Mouse (Mus musculus): ENCODE data around the gene Olfr510. TPM values are rescaled to one million over a fixed set of nuclear protein-coding genes. Genes with fewer than 3 reads are reported as not detected.
"Not testable (repeated sequence)": the region's sequence is repeated elsewhere in the genome, so short reads cannot be mapped to it uniquely, and the experiment has no call there.

The Olfr510 gene
- not detected in 2 replicates for polyA plus RNA-seq (2015; fragmentation: Nextera tagmentation; extraction: Ambion mirVana)

- no peaks in the 10 kb centered on the region for H3K27me3 ChIP-seq (ENCODE audit: control insufficient read depth, insufficient read depth, low read length)
- no peaks in the 10 kb centered on the region for H3K4me1 ChIP-seq (replicated peaks; ENCODE audit: control insufficient read depth, insufficient read depth)
- TF ChIP-seq EP300 (optimal IDR thresholded peaks at IDR 0.05) (no peak), CTCF (IDR thresholded peaks at IDR 0.05; ENCODE audit: low read depth) (no peak)
- H3K27ac ChIP-seq (replicated peaks): no peak within 1 kb of the TSS
- no peaks in the 10 kb centered on the region for H3K9me3 ChIP-seq (ENCODE audit: control insufficient read depth, low read length)
- H3K36me3 ChIP-seq (ENCODE audit: control insufficient read depth, insufficient read depth, low read length): no peaks in the 10 kb centered on the region
- no peak within 1 kb of the TSS for H3K4me2 ChIP-seq (replicated peaks; ENCODE audit: low read depth)
- DNase-seq (ENCODE audit: low spot score): no peak
- WGBS: 84% methylated on average over 1 of the region's 1 CpGs
- no peak within 1 kb of the TSS for H3K4me3 ChIP-seq (ENCODE audit: low read depth, low read length)
- H3K9ac ChIP-seq (ENCODE audit: low read length): no peak within 1 kb of the TSS
- ATAC-seq (ENCODE audit: low FRiP score, low TSS enrichment): no peak
These were observed at the start of gene Olfr510 for GRCm38 (mm10) chr7:108666118-108666517. Olfr510 (plus strand) TSS chr7:108666418.

- H3K4me3 ChIP-seq (ENCODE audit: low read depth, low read length): not testable (repeated sequence)
These were observed 49.4 kb upstream of the Olfr510 start for GRCm38 (mm10) chr7:108616781-108617180.

GRCm38 (mm10) chr7:108621514-108621913, 44.7 kb upstream of the Olfr510 start, which contains the start of gene Olfr507:
Olfr507 (plus strand) TSS chr7:108621814.
- Histone ChIP-seq H3K4me1 (replicated peaks; ENCODE audit: control insufficient read depth, insufficient read depth) (no peaks in the 10 kb centered on the region), H3K4me3 (ENCODE audit: low read depth, low read length) (no peak within 1 kb of the TSS), H3K27ac (replicated peaks) (no peak within 1 kb of the TSS), H3K27me3 (ENCODE audit: control insufficient read depth, insufficient read depth, low read length) (no peaks in the 10 kb centered on the region), H3K4me2 (replicated peaks; ENCODE audit: low read depth) (no peak within 1 kb of the TSS), H3K9ac (ENCODE audit: low read length) (no peak within 1 kb of the TSS), H3K9me3 (ENCODE audit: control insufficient read depth, low read length) (no peaks in the 10 kb centered on the region), H3K36me3 (ENCODE audit: control insufficient read depth, insufficient read depth, low read length) (no peaks in the 10 kb centered on the region)
- ATAC-seq (ENCODE audit: low FRiP score, low TSS enrichment) (no peak), DNase-seq (ENCODE audit: low spot score) (no peak)
- no peak for TF ChIP-seq CTCF (IDR thresholded peaks at IDR 0.05; ENCODE audit: low read depth)
- TF ChIP-seq EP300 (optimal IDR thresholded peaks at IDR 0.05): no peak
- 71% methylated on average over 2 of the region's 2 CpGs for WGBS

More at GRCm38 (mm10) chr7:108616781-108617180, 49.4 kb upstream of the Olfr510 start:
- H3K9me3 ChIP-seq (ENCODE audit: control insufficient read depth, low read length); H3K9ac ChIP-seq (ENCODE audit: low read length); H3K4me2 ChIP-seq (replicated peaks; ENCODE audit: low read depth); H3K27me3 ChIP-seq (ENCODE audit: control insufficient read depth, insufficient read depth, low read length); H3K4me1 ChIP-seq (replicated peaks; ENCODE audit: control insufficient read depth, insufficient read depth); H3K36me3 ChIP-seq (ENCODE audit: control insufficient read depth, insufficient read depth, low read length); H3K27ac ChIP-seq (replicated peaks): not testable (repeated sequence)
- WGBS: 36% methylated on average over 3 of the region's 3 CpGs
- DNase-seq (ENCODE audit: low spot score) (peak; percentile 52), ATAC-seq (ENCODE audit: low FRiP score, low TSS enrichment) (peak; percentile 87)

GRCm38 (mm10) chr7:108629694-108630093, 36.5 kb upstream of the Olfr510 start, which contains the start of gene Olfr508:
Olfr508 (plus strand) TSS chr7:108629994.
- no peak within 1 kb of the TSS for H3K27ac ChIP-seq (replicated peaks)
- H3K4me2 ChIP-seq (replicated peaks; ENCODE audit: low read depth): no peak within 1 kb of the TSS
- H3K4me1 ChIP-seq (replicated peaks; ENCODE audit: control insufficient read depth, insufficient read depth): no peaks in the 10 kb centered on the region
- no peaks in the 10 kb centered on the region for H3K27me3 ChIP-seq (ENCODE audit: control insufficient read depth, insufficient read depth, low read length)
- no peaks in the 10 kb centered on the region for H3K36me3 ChIP-seq (ENCODE audit: control insufficient read depth, insufficient read depth, low read length)
- TF ChIP-seq CTCF (IDR thresholded peaks at IDR 0.05; ENCODE audit: low read depth) (no peak), EP300 (optimal IDR thresholded peaks at IDR 0.05) (no peak)
- WGBS: 76% methylated on average over 3 of the region's 3 CpGs
- H3K9ac ChIP-seq (ENCODE audit: low read length): no peak within 1 kb of the TSS
- ATAC-seq (ENCODE audit: low FRiP score, low TSS enrichment) (no peak), DNase-seq (ENCODE audit: low spot score) (no peak)
- no peak within 1 kb of the TSS for H3K4me3 ChIP-seq (ENCODE audit: low read depth, low read length)
- H3K9me3 ChIP-seq (ENCODE audit: control insufficient read depth, low read length): no peaks in the 10 kb centered on the region

GRCm38 (mm10) chr7:108651806-108652205, 14.4 kb upstream of the Olfr510 start, which contains the start of gene Olfr509:
Olfr509 (minus strand) TSS chr7:108651906.
- H3K4me1 ChIP-seq (replicated peaks; ENCODE audit: control insufficient read depth, insufficient read depth): no peaks in the 10 kb centered on the region
- no peak within 1 kb of the TSS for H3K27ac ChIP-seq (replicated peaks)
- no peaks in the 10 kb centered on the region for H3K9me3 ChIP-seq (ENCODE audit: control insufficient read depth, low read length)
- ATAC-seq (ENCODE audit: low FRiP score, low TSS enrichment) (no peak), DNase-seq (ENCODE audit: low spot score) (no peak)
- H3K4me3 ChIP-seq (ENCODE audit: low read depth, low read length): no peak within 1 kb of the TSS
- H3K4me2 ChIP-seq (replicated peaks; ENCODE audit: low read depth): no peak within 1 kb of the TSS
- TF ChIP-seq CTCF (IDR thresholded peaks at IDR 0.05; ENCODE audit: low read depth) (no peak), EP300 (optimal IDR thresholded peaks at IDR 0.05) (no peak)
- no peak within 1 kb of the TSS for H3K9ac ChIP-seq (ENCODE audit: low read length)
- no peaks in the 10 kb centered on the region for H3K36me3 ChIP-seq (ENCODE audit: control insufficient read depth, insufficient read depth, low read length)
- H3K27me3 ChIP-seq (ENCODE audit: control insufficient read depth, insufficient read depth, low read length): no peaks in the 10 kb centered on the region

GRCm38 (mm10) chr7:108662419-108662818, 3.8 kb upstream of the Olfr510 start:
- no peak for TF ChIP-seq EP300 (optimal IDR thresholded peaks at IDR 0.05)
- TF ChIP-seq CTCF (IDR thresholded peaks at IDR 0.05; ENCODE audit: low read depth): no peak
- ATAC-seq (ENCODE audit: low FRiP score, low TSS enrichment): no peak
- Histone ChIP-seq H3K27ac (replicated peaks) (no peak overlapping the region), H3K9me3 (ENCODE audit: control insufficient read depth, low read length) (no peaks in the 10 kb centered on the region), H3K27me3 (ENCODE audit: control insufficient read depth, insufficient read depth, low read length) (no peaks in the 10 kb centered on the region), H3K9ac (ENCODE audit: low read length) (no peak overlapping the region), H3K4me2 (replicated peaks; ENCODE audit: low read depth) (no peak overlapping the region), H3K4me1 (replicated peaks; ENCODE audit: control insufficient read depth, insufficient read depth) (no peaks in the 10 kb centered on the region), H3K36me3 (ENCODE audit: control insufficient read depth, insufficient read depth, low read length) (no peaks in the 10 kb centered on the region), H3K4me3 (ENCODE audit: low read depth, low read length) (no peak overlapping the region)
- WGBS: 77% methylated on average over 3 of the region's 3 CpGs
- DNase-seq (ENCODE audit: low spot score): no peak

Data from stomach, postnatal 0 days (tissue).